Mouse (Mus musculus) heart, postnatal 10 days (tissue): ENCODE results near the gene Eml2. TPM values are rescaled to one million over a fixed set of nuclear protein-coding genes. Genes with fewer than 3 reads are reported as not detected.

ENCODE experiments used
- DNase-seq, 2 experiments: peaks; one replicate each; pipeline ENCODE4 v3.0.0; 2021
- intact Hi-C: fragments of 180-260 bp; cut with DNase I; formaldehyde crosslinking; loops from one replicate; pipeline ENCODE4 v1.15.1; 2025
- total RNA-seq, 2 experiments: library from RNA; stranded (reverse); gene quantifications; 2 replicates each; pipeline ENCODE4 v1.2.3; 2021

Eml2 gene
- total RNA-seq, 2 experiments from 2014 or later = 47.8 to 56.5 TPM

- DNase-seq = no peak
- intact Hi-C loops = no loop called here
Observed at GRCm38 (mm10) chr7:19160115-19160514, 16.1 kb upstream of the Eml2 start.

- no peak for DNase-seq
- intact Hi-C loops = no loop called here
Observed at GRCm38 (mm10) chr7:19162928-19163327, 13.3 kb upstream of the Eml2 start.

- no peak for DNase-seq
- intact Hi-C loops = no loop called here
Observed at GRCm38 (mm10) chr7:19163752-19164151, 12.5 kb upstream of the Eml2 start.

GRCm38 (mm10) chr7:19164189-19164588 lies 12.0 kb upstream of the Eml2 start:
- intact Hi-C loops = no loop called here
- no peak for DNase-seq

- DNase-seq = no peak
- intact Hi-C loops = no loop called here
Observed at GRCm38 (mm10) chr7:19164978-19165377, 11.2 kb upstream of the Eml2 start.

- DNase-seq = peak; percentile 60 to 62
- intact Hi-C loops = no loop called here
Observed at GRCm38 (mm10) chr7:19165656-19166423, 10.4 kb upstream of the Eml2 start, which contains the start of gene Gipr. Gene Gipr, minus strand, starts transcription at chr7:19166127.

- intact Hi-C loops = no loop called here
- no peak for DNase-seq
Observed at GRCm38 (mm10) chr7:19166990-19167389, 9.2 kb upstream of the Eml2 start.

GRCm38 (mm10) chr7:19169506-19169905 lies 6.7 kb upstream of the Eml2 start:
- intact Hi-C loops = no loop called here
- DNase-seq = no peak

- DNase-seq = peak; percentile 76 to 77
- intact Hi-C loops = no loop called here
Observed at GRCm38 (mm10) chr7:19170142-19170541, 6.1 kb upstream of the Eml2 start.

- intact Hi-C loops = no loop called here
- no peak for DNase-seq
Observed at GRCm38 (mm10) chr7:19171831-19172230, 4.4 kb upstream of the Eml2 start.

GRCm38 (mm10) chr7:19172874-19173273 lies 3.3 kb upstream of the Eml2 start:
- DNase-seq = peak; percentile 89 to 93
- intact Hi-C loops = loop anchor here (1.0 kb wide), 1 partner anchor 16 kb away; no protein-coding TSS in a partner anchor

- intact Hi-C loops = loop anchor here (5.0 kb wide), 3 partner anchors 106 to 166 kb away; partner anchors contain the start of genes Ercc1, Ppm1n and Rtn2
- DNase-seq = no peak
Observed at GRCm38 (mm10) chr7:19176516-19176947, 311 bp downstream of the Eml2 start.

- intact Hi-C loops = loop anchor here (5.0 kb wide), 3 partner anchors 105 to 165 kb away; partner anchors contain the start of genes Ercc1, Ppm1n and Rtn2
- no peak for DNase-seq
Observed at GRCm38 (mm10) chr7:19177216-19177615, 995 bp downstream of the Eml2 start.

GRCm38 (mm10) chr7:19178035-19178434 lies 1.8 kb downstream of the Eml2 start:
- intact Hi-C loops = loop anchor here (1.0 to 5.0 kb wide), 5 partner anchors 19 to 164 kb away; partner anchors contain the start of genes Ercc1, Ppm1n and Rtn2
- no peak for DNase-seq

GRCm38 (mm10) chr7:19178443-19179092 lies 2.3 kb downstream of the Eml2 start:
- peak; percentile 76 to 84 for DNase-seq
- intact Hi-C loops = loop anchor here (1.0 to 5.0 kb wide), 5 partner anchors 18 to 164 kb away; partner anchors contain the start of genes Ercc1, Ppm1n and Rtn2

- peak; percentile 72 for DNase-seq
- intact Hi-C loops = loop anchor here (2.0 to 5.0 kb wide), 4 partner anchors 18 to 163 kb away; partner anchors contain the start of genes Ercc1, Ppm1n and Rtn2
Observed at GRCm38 (mm10) chr7:19179173-19179572, 3.0 kb downstream of the Eml2 start.

GRCm38 (mm10) chr7:19179936-19180335 lies 3.7 kb downstream of the Eml2 start:
- intact Hi-C loops = loop anchor here (2.0 to 5.0 kb wide), 4 partner anchors 17 to 162 kb away; partner anchors contain the start of genes Ercc1, Ppm1n and Rtn2
- no peak for DNase-seq

GRCm38 (mm10) chr7:19180862-19181429 lies 4.7 kb downstream of the Eml2 start:
- intact Hi-C loops = no loop called here
- peak; percentile 52 to 63 for DNase-seq

- intact Hi-C loops = no loop called here
- DNase-seq = peak; percentile 53 to 58
Observed at GRCm38 (mm10) chr7:19184250-19184649, 8.0 kb downstream of the Eml2 start.

GRCm38 (mm10) chr7:19184758-19185157 lies 8.5 kb downstream of the Eml2 start:
- peak in 1 of 2 experiments; percentile 45 for DNase-seq
- intact Hi-C loops = no loop called here

GRCm38 (mm10) chr7:19194676-19195075 lies 18.5 kb downstream of the Eml2 start:
- intact Hi-C loops = no loop called here
- no peak for DNase-seq
